Comparison of ENCODE assay signal across 8 mouse cellular contexts in the genomic region with DNA sequence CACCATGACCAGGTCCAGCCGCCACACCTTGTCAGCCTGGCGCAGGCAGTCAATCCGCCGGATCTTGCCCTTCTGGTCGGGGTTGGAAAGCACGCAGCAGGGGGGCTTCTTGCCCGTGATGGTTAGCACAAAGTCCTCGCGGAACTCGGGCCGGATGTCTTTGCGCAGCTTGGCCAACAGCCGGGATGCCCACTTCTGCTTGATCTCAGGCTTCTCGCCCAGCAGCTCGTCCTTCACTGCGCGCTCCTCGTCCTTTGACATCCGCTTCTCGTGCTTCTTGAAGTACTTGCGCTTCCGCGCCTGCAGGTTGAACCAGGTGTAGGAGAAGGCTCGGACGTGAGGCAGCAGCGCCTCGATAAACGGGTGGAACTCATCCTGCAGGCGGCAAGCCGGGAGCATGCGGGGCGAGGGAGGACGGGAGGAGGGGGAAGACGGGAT. TPM values are rescaled to one million over a fixed set of nuclear protein-coding genes. Genes with fewer than 3 reads are reported as not detected.
DNase-seq lines count a peak whose midpoint lies in the region; ATAC-seq lines count a peak whose summit lies in the region.

No protein-coding gene starts in this region.

- no peaks in the 10 kb centered on the region for H3K9me3 ChIP-seq in intestine, embryonic 16.5 days (ENCODE audit: control insufficient read depth, low read length)

- DNase-seq in cerebellum, adult 11 months, result peak; percentile 83
- peak; percentile 71 for DNase-seq in right cerebral cortex, postnatal 25 days
- DNase-seq in right cerebral cortex, adult 2 months (ENCODE audit: low spot score in 2 of 2), result no peak
- peak; percentile 67 for DNase-seq in neural tube, embryonic 10.5 days (ENCODE audit: extremely low spot score, low spot score)
- no peak for DNase-seq in frontal cortex, postnatal 10 days (ENCODE audit: low spot score in 2 of 2)
- no peak for DNase-seq in gastrocnemius, postnatal 10 days

- H3K4me1 ChIP-seq in intestine, embryonic 16.5 days (ENCODE audit: control insufficient read depth, insufficient read depth, low read length), result peaks cover 40% of the 10 kb centered on the region

- WGBS in intestine, embryonic 16.5 days, result 14% methylated on average over 34 of the region's 34 CpGs

- peak overlapping the region; percentile 19 for H3K4me2 ChIP-seq in intestine, embryonic 16.5 days (ENCODE audit: low read depth, low read length)

- peak overlapping the region; percentile 19; the same call in 1 of the 2 replicates for H3K4me3 ChIP-seq in intestine, embryonic 16.5 days (ENCODE audit: low read length)

- no peaks in the 10 kb centered on the region for H3K36me3 ChIP-seq in intestine, embryonic 16.5 days (ENCODE audit: control insufficient read depth, insufficient read depth, low read length)

- H3K27ac ChIP-seq in intestine, embryonic 16.5 days (ENCODE audit: low read length), result no peak overlapping the region

- H3K9ac ChIP-seq in intestine, embryonic 16.5 days (ENCODE audit: low read depth, low read length), result no peak overlapping the region; the same call in 1 of the 2 replicates

- no peak for ATAC-seq in cerebellum, adult (ENCODE audit: insufficient number of reproducible peaks, low FRiP score, low TSS enrichment)
- no peak for ATAC-seq in intestine, embryonic 16.5 days

- H3K27me3 ChIP-seq in intestine, embryonic 16.5 days (replicated peaks; ENCODE audit: control insufficient read depth, insufficient read depth, low read length), result peaks cover 37% of the 10 kb centered on the region

RNA-seq across cellular contexts. Expression of a gene that starts 28.2 kb away (rescaled TPM):
- polyA plus RNA-seq in intestine, embryonic 16.5 days (2015; fragmentation: Nextera tagmentation; extraction: Ambion mirVana), result 9.7 and 11.8 TPM in 2 replicates
- total RNA-seq in gastrocnemius, postnatal 10 days (2021), result 100 to 1,000 TPM; 598 to 734 TPM

RNA-seq across cellular contexts. Expression of a gene that starts 49.2 kb away (rescaled TPM):
- polyA plus RNA-seq in intestine, embryonic 16.5 days (2015; fragmentation: Nextera tagmentation; extraction: Ambion mirVana), result 2.0 and 2.6 TPM in 2 replicates
- total RNA-seq in gastrocnemius, postnatal 10 days (2021), result 1 to 10 TPM; 2.2 to 2.8 TPM

RNA-seq across cellular contexts. Expression of a gene that starts 50.7 kb away (rescaled TPM):
- polyA plus RNA-seq in intestine, embryonic 16.5 days (2015; fragmentation: Nextera tagmentation; extraction: Ambion mirVana), result 4.2 and 4.4 TPM in 2 replicates
- total RNA-seq in gastrocnemius, postnatal 10 days (2021), result 1 to 10 TPM; 5.8 to 7.3 TPM

RNA-seq across cellular contexts. Expression of a gene that starts 59.4 kb away (rescaled TPM):
- 61.8 and 63.4 TPM in 2 replicates for polyA plus RNA-seq in intestine, embryonic 16.5 days (2015; fragmentation: Nextera tagmentation; extraction: Ambion mirVana)
- 10 to 100 TPM; 30.3 to 33.4 TPM for total RNA-seq in gastrocnemius, postnatal 10 days (2021)

Comparison
In these comparisons a context has a peak if more than half of its experiments do, and no peak if none do; other contexts are left out.
1. DNase-seq: peak in cerebellum, adult 11 months (single experiment), right cerebral cortex, postnatal 25 days (single experiment) and neural tube, embryonic 10.5 days (single experiment); none in right cerebral cortex, adult 2 months (0 of 2), frontal cortex, postnatal 10 days (0 of 2) and gastrocnemius, postnatal 10 days (single experiment).